Mouse (Mus musculus) heart, embryonic 16.5 days (tissue): Measurements from ENCODE around the gene Zbed4. TPM values are rescaled to one million over a fixed set of nuclear protein-coding genes. Genes with fewer than 3 reads are reported as not detected.
A peak's percentile ranks its signal among the peaks of the same experiment; 100 is the strongest.
"Not testable (repeated sequence)": the region's sequence is repeated elsewhere in the genome, so short reads cannot be mapped to it uniquely, and the experiment has no call there.

ENCODE experiments used
- ATAC-seq: fragments of 200-750 bp; cut with Nextera tagmentation; replicated peaks from 2 replicates; pipeline ENCODE4 v1.8.0; 2017; ENCODE audit warnings: moderate number of reproducible peaks; ENCODE audit not compliant: insufficient read depth, low FRiP score; ENCODE audit errors: extremely low read depth
- H3K27ac ChIP-seq: fragments of 300-500 bp; sonication (generic); 2 replicates; pipeline ENCODE4 v1.5.1; 2014; ENCODE audit warnings: mild to moderate bottlenecking, low read length, control low read depth, moderate library complexity
- H3K27me3 ChIP-seq: fragments of 300-500 bp; sonication (generic); 2 replicates; pipeline ENCODE4 v1.6.1; 2014; ENCODE audit warnings: low read length, mixed read lengths; ENCODE audit not compliant: control insufficient read depth, insufficient read depth
- H3K36me3 ChIP-seq: fragments of 300-500 bp; sonication (generic); 2 replicates; pipeline ENCODE4 v1.6.1; 2014; ENCODE audit not compliant: control insufficient read depth, insufficient read depth
- H3K4me1 ChIP-seq: fragments of 300-500 bp; sonication (generic); 2 replicates; pipeline ENCODE4 v1.6.1; 2014; ENCODE audit warnings: low read length, mixed read lengths; ENCODE audit not compliant: control insufficient read depth, insufficient read depth
- H3K4me2 ChIP-seq: fragments of 300-500 bp; sonication (generic); 2 replicates; pipeline ENCODE4 v1.6.1; 2014; ENCODE audit warnings: low read depth, mild to moderate bottlenecking, control low read depth, low read length
- H3K4me3 ChIP-seq: fragments of 300-500 bp; sonication (generic); 2 replicates; pipeline ENCODE4 v1.5.1; 2014; ENCODE audit warnings: mild to moderate bottlenecking, control low read depth, low read length
- H3K9ac ChIP-seq: fragments of 300-500 bp; sonication (generic); 2 replicates; pipeline ENCODE4 v1.6.1; 2014; ENCODE audit warnings: low read length, control low read depth
- H3K9me3 ChIP-seq: fragments of 300-500 bp; sonication (generic); replicated peaks from 2 replicates; pipeline ENCODE4 v1.6.1; 2016; ENCODE audit warnings: low read length; ENCODE audit not compliant: control insufficient read depth
- WGBS: fragments of 180-500 bp; shearing (Covaris S2); extraction: QIAGEN DNeasy Blood & Tissue Kit; methylation state at CpG from one replicate; pipeline ENCODE4 v1.1.7; 2014; 5-methylcytosine and 5-hydroxymethylcytosine counted together
- polyA plus RNA-seq: library from polyadenylated mRNA; unstranded; fragments of >200 nt; fragmentation: Nextera tagmentation; extraction: Ambion mirVana; gene quantifications from 2 replicates; pipeline ENCODE4 v1.2.1, GENCODE M21; 2015

Zbed4 gene
- polyA plus RNA-seq, 1 experiment from 2014 or later: 14.1 TPM

- Histone ChIP-seq H3K4me1 (peaks cover 26% of the 10 kb centered on the region), H3K9me3 (no peaks in the 10 kb centered on the region), H3K27ac (peak overlapping the region; percentile 86), H3K9ac (peak overlapping the region; percentile 94), H3K27me3 (no peaks in the 10 kb centered on the region), H3K36me3 (peaks cover 18% of the 10 kb centered on the region), H3K4me2 (peak overlapping the region; percentile 72), H3K4me3 (peak overlapping the region; percentile 92)
- WGBS: 0% methylated on average over 76 of the region's 86 CpGs
- peak; percentile 44 for ATAC-seq
These were observed 18.3 kb upstream of the Zbed4 start for GRCm38 (mm10) chr15:88733041-88733751.

DNA sequence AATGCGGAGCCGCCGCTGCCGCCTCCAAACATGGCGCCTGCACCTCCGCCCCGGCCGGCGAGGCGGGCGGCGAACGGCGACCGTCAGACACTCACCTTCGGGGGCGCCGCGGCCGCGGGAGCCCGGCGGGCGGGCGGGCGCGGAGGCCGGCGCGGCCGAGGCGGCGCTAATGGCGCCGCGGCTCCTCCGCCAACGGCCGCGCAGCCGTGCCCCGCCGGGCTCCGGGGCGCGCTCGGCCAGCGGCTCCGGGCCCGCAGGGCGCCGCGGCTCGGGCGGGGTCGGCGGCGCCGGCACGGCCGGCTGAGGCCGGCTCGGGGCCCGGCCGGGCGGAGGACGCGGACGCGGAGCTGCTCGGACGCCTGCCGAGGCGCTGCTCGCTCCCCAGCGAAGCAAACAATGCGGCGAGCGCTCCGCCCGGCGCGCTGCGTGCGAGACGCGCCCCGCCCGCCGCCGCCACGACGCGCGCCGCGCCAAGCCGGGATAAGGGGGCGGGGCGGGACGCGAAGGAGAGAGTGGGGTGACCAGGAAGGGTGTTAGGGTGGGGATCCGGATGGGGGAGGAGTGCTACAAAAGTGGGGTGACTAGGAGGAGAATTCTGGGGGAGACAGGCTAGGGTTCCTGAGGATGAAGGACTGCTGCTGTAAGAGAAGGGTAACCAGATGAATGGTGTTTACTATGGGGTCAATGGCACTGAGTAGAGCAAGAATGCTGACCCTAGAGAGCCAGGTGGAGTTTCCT is 17.5 kb upstream of the Zbed4 start, which contains the start of gene Brd1:
TSS of gene Brd1 (minus strand) at position 400 of the 738 bp plus-strand sequence.
- Histone ChIP-seq H3K9ac (peak within 1 kb of the TSS; percentile 94), H3K27ac (peak within 1 kb of the TSS; percentile 86), H3K27me3 (no peaks in the 10 kb centered on the region), H3K9me3 (no peaks in the 10 kb centered on the region), H3K36me3 (peaks cover 12% of the 10 kb centered on the region), H3K4me1 (peaks cover 26% of the 10 kb centered on the region), H3K4me3 (peak within 1 kb of the TSS; percentile 92), H3K4me2 (peak within 1 kb of the TSS; percentile 83)
- peak; percentile 84 for ATAC-seq
- under 1% methylated on average over 85 of the region's 103 CpGs for WGBS

GRCm38 (mm10) chr15:88736166-88736565 is 15.3 kb upstream of the Zbed4 start:
- no peak overlapping the region for H3K27ac ChIP-seq

DNA sequence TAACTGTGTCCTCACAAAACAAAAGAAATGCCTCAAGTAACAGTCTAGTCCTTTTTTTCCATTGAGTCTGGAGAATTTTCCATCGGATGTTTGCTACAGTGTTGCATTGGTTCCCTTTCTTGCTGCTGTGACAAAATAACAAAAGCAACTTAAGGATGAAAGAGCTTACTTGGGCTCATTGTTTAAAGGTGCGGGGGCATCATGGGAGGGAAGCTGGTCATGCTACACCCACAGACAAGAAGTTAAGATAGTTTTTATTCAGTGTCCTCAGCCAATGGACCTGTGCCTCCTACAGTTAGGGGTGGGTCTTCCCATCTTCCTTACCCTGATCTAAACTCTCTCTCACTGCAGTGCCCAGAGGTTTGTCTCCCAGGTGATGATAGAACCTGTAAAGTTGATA is 13.0 kb upstream of the Zbed4 start:
- Histone ChIP-seq H3K27me3 (no peaks in the 10 kb centered on the region), H3K36me3 (no peaks in the 10 kb centered on the region), H3K4me2 (no peak overlapping the region), H3K9ac (no peak overlapping the region), H3K27ac (no peak overlapping the region), H3K4me3 (no peak overlapping the region), H3K9me3 (no peaks in the 10 kb centered on the region), H3K4me1 (peaks cover 6% of the 10 kb centered on the region)
- ATAC-seq: no peak
- WGBS: 62% methylated on average over 2 of the region's 2 CpGs

More at GRCm38 (mm10) chr15:88736166-88736565, 15.3 kb upstream of the Zbed4 start:
- H3K36me3 ChIP-seq: no peaks in the 10 kb centered on the region
- H3K4me3 ChIP-seq: no peak overlapping the region
- WGBS: 57% methylated on average over 4 of the region's 4 CpGs
- H3K27me3 ChIP-seq: no peaks in the 10 kb centered on the region
- no peak for ATAC-seq
- no peak overlapping the region for H3K4me2 ChIP-seq
- H3K9ac ChIP-seq: no peak overlapping the region
- H3K4me1 ChIP-seq: peaks cover 21% of the 10 kb centered on the region
- H3K9me3 ChIP-seq: no peaks in the 10 kb centered on the region

- Histone ChIP-seq H3K9me3 (no peaks in the 10 kb centered on the region), H3K4me1 (no peaks in the 10 kb centered on the region), H3K9ac (no peak overlapping the region), H3K4me2 (no peak overlapping the region), H3K27ac (no peak overlapping the region), H3K36me3 (no peaks in the 10 kb centered on the region), H3K4me3 (no peak overlapping the region), H3K27me3 (no peaks in the 10 kb centered on the region)
- no peak for ATAC-seq
- WGBS: 69% methylated on average over 6 of the region's 6 CpGs
These were observed 10.1 kb upstream of the Zbed4 start for GRCm38 (mm10) chr15:88741366-88741765.

- not testable (repeated sequence) for H3K27ac ChIP-seq, H3K4me2 ChIP-seq, H3K9me3 ChIP-seq, ATAC-seq, H3K36me3 ChIP-seq, H3K27me3 ChIP-seq, H3K4me1 ChIP-seq, H3K4me3 ChIP-seq, H3K9ac ChIP-seq
- WGBS: 89% methylated on average over 5 of the region's 5 CpGs
These were observed 8.1 kb upstream of the Zbed4 start for GRCm38 (mm10) chr15:88743371-88743770.

GRCm38 (mm10) chr15:88745347-88745746 is 6.1 kb upstream of the Zbed4 start:
- Histone ChIP-seq H3K9me3 (no peaks in the 10 kb centered on the region), H3K4me3 (no peak overlapping the region), H3K27me3 (no peaks in the 10 kb centered on the region), H3K27ac (no peak overlapping the region), H3K4me2 (no peak overlapping the region), H3K4me1 (peaks cover under 1% of the 10 kb centered on the region; the same call in 1 of the 2 replicates), H3K9ac (no peak overlapping the region), H3K36me3 (no peaks in the 10 kb centered on the region)
- no peak for ATAC-seq
- WGBS: 76% methylated on average over 3 of the region's 3 CpGs

GRCm38 (mm10) chr15:88745926-88746325 is 5.5 kb upstream of the Zbed4 start:
- Histone ChIP-seq H3K4me2 (no peak overlapping the region), H3K27me3 (no peaks in the 10 kb centered on the region), H3K36me3 (no peaks in the 10 kb centered on the region), H3K27ac (no peak overlapping the region), H3K9me3 (no peaks in the 10 kb centered on the region), H3K4me3 (no peak overlapping the region), H3K9ac (no peak overlapping the region), H3K4me1 (peaks cover 6% of the 10 kb centered on the region; the same call in 1 of the 2 replicates)
- 41% methylated on average over 3 of the region's 3 CpGs for WGBS
- no peak for ATAC-seq

- H3K9ac ChIP-seq, H3K36me3 ChIP-seq, H3K9me3 ChIP-seq, H3K27ac ChIP-seq, H3K4me2 ChIP-seq, ATAC-seq, H3K27me3 ChIP-seq, H3K4me3 ChIP-seq: not testable (repeated sequence)
- peaks cover 12% of the 10 kb centered on the region for H3K4me1 ChIP-seq
- WGBS: 81% methylated on average over 8 of the region's 8 CpGs
These were observed 1.8 kb upstream of the Zbed4 start for GRCm38 (mm10) chr15:88749617-88750016.
